Mouse (Mus musculus) embryonic facial prominence, embryonic 12.5 days (tissue): ENCODE results near the gene Mtmr3. TPM values are rescaled to one million over a fixed set of nuclear protein-coding genes. Genes with fewer than 3 reads are reported as not detected.

Source experiments
- polyA plus RNA-seq: library from polyadenylated mRNA; unstranded; fragments of >200 nt; fragmentation: Nextera tagmentation; extraction: Ambion mirVana; gene quantifications from 2 replicates; pipeline ENCODE4 v1.2.1, GENCODE M21; 2016

The Mtmr3 gene
- polyA plus RNA-seq, 1 experiment from 2014 or later = 37.9 TPM

Other genes starting within 250 kb of the Mtmr3 start
- 0.10 and 0.66 TPM in 2 replicates for gene Hormad2, start 153.8 kb downstream of the Mtmr3 start, polyA plus RNA-seq
- gene Gm11032, start 25.2 kb upstream of the Mtmr3 start, polyA plus RNA-seq = not detected in 2 replicates
- 38.8 and 40.1 TPM in 2 replicates for gene Ascc2, start 42.9 kb upstream of the Mtmr3 start, polyA plus RNA-seq
- 641 and 685 TPM in 2 replicates for gene Uqcr10, start 109.5 kb upstream of the Mtmr3 start, polyA plus RNA-seq
- gene Zmat5, start 109.8 kb upstream of the Mtmr3 start, polyA plus RNA-seq = 60.7 and 65.3 TPM in 2 replicates
- 0.19 and 0.20 TPM in 2 replicates for gene Cabp7, start 151.9 kb upstream of the Mtmr3 start, polyA plus RNA-seq